Mouse (Mus musculus): ENCODE results near the gene Rps16. TPM values are rescaled to one million over a fixed set of nuclear protein-coding genes. Genes with fewer than 3 reads are reported as not detected.

The Rps16 gene
- total RNA-seq, 1 experiment from 2014 or later: 700 TPM

- no peak for ATAC-seq (ENCODE audit: extremely low read depth, insufficient number of reproducible peaks, low FRiP score, poor library complexity, severe bottlenecking)
Observed at GRCm38 (mm10) chr7:28370977-28371513, 20.6 kb downstream of the Rps16 start.

DNA sequence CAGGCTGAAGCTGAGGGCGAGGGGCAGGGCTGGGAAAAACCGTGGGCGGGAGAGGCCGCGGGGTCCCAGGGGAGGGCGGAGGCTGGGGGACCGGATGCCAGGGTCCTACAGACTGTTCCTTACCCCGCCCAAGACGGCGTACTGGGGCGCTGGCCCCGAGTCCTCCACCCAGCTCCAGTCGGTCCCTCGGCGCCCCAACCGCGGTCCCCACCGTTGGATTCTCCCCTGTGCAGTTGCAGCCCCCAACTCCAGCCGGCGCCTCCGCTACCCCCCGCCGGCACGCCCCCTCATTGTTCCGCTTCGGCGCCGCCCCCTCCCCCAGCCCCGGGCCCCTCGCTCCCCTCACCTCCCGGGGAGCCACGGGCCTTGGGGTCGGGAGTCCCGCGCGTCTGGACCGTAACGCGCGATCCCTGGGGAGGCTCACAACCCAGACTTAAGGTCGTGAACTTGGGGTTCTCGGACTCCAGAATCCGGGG lies 21.1 kb downstream of the Rps16 start:
- ATAC-seq (ENCODE audit: extremely low read depth, insufficient number of reproducible peaks, low FRiP score, poor library complexity, severe bottlenecking): no peak

DNA sequence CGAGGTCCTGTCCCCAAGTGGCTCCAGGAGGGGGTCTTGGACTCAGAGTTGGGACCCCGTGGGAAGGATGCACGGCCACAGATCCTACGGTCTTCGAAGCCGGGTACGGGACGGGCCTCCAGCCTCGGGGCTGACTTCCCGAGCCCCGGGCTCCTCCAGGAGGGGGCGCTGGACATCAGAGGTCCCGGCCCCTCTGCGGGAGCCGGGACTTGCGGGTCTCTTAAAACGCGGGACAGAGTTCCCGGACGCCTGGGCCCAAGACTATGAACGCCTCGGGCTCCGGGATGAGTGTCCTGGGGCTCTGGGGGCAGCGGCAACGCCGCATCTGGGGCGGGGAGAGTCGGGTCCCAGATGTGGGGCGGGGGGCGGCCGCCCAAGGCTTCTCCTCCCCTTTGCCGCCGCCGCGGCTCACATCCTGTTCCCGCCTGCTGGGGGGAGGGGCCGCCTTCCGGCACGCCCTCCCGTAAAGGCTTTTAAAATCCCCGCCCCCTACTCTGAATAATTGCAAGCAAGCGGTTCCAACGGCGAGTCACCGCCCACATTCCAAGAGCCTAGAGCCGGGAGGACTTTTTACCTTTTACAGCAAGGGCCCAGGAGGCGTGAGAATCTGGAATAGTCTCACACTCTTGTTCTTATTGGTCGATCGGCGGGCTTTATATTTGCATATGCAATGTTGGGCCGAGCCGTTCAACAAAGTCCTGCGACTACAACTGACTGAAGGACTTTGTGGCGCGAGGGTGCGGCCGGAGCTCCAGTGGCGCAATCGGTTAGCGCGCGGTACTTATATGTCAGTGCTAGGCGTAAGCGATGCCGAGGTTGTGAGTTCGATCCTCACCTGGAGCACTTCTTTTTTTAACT lies 22.0 kb downstream of the Rps16 start, which contains the start of gene Plekhg2:
Gene Plekhg2 (minus strand): TSS at position 349 of the 858 bp plus-strand sequence.
- ATAC-seq (ENCODE audit: extremely low read depth, insufficient number of reproducible peaks, low FRiP score, poor library complexity, severe bottlenecking): peak; percentile 65

DNA sequence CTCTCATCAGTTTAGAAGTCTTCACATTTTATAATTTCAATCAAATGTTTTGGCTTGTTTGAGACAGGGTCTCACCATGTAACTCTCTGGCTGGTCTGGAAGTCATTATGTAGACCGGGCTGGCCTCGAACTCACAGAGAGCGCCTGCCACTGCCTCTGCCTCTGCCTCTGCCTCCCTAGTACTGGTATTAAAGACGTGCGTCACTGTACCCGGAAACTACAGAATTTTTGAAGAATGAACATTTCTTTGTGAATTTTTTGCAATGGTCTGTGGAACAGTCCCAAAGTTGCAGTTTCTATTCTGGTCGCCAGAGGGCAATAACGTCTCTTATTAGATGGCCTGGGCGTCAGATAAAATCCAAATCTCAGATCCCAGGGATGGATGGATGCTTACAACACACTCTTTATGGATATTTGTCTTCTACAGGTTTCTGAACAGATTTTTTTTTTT lies 22.7 kb downstream of the Rps16 start:
- ATAC-seq (ENCODE audit: extremely low read depth, insufficient number of reproducible peaks, low FRiP score, poor library complexity, severe bottlenecking): peak; percentile 10

DNA sequence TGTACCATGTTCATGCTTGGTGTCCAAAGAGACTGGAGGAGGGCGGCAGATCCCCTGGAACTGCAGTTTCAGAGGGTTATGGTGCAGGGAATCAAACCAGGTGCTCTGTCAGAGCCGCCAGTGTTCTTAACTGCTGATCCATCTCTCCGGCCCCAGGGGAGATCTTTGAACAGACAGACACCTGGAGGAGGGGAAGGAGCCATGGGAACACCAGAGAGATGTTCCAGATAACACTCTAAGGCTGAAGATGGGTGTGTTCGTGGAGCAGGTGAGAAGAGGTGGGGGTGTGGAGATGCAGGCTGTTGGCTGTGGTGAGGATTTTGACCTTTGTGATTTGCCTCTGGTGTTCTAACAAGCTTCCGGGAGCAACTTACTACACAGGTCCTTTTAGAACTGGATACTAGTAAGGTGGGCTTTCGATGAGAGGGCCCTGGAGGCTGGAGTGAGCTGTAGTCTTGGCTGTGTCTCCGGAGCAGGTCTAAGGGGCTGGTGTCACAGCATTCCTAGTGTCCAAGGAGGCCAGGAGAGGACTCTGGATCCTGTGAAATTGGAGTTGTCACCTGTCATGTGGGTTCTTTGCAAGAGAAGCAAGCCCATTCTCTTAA lies 23.5 kb downstream of the Rps16 start:
- no peak for ATAC-seq (ENCODE audit: extremely low read depth, insufficient number of reproducible peaks, low FRiP score, poor library complexity, severe bottlenecking)

- ATAC-seq (ENCODE audit: extremely low read depth, insufficient number of reproducible peaks, low FRiP score, poor library complexity, severe bottlenecking): no peak
Observed at GRCm38 (mm10) chr7:28374647-28375046, 24.2 kb downstream of the Rps16 start.

GRCm38 (mm10) chr7:28375176-28375921 lies 24.9 kb downstream of the Rps16 start:
- peak; percentile 13 for ATAC-seq (ENCODE audit: extremely low read depth, insufficient number of reproducible peaks, low FRiP score, poor library complexity, severe bottlenecking)

DNA sequence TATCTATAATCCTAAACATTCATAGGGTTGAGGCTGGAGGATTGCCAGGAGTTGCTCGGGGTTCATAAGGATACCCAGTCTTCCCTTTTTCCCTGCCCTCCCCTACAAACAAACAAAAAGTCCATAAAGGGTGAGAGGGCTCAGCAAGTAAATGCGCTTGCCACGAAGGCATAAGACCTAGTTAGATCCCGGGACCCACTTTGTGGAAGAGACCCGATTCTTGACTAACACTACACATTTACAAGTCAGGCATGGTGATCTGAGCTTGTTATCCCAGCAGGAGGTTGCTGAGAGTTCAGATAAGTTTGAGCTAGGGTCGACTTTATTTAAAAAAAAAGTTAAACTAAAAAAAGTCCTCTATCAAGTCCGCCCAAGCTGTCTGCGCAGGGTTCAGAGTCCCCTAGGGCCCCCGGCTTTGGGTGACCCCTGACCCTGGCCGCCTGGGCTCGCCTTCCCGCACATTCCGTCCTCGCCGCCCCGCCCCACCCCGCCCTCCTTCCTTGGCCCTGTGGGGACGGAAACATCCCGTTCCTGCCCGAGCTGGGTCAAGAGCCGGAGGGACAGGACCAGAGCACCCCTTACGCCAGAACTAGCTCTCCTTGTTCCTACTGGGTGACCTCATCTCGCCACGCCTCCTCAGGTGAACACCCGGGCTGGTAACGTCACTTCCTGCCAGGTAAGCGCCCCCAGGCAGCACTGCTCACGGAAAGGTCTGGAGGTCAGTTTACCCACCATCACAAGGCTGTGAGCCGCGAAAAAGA lies 25.7 kb downstream of the Rps16 start:
- ATAC-seq (ENCODE audit: extremely low read depth, insufficient number of reproducible peaks, low FRiP score, poor library complexity, severe bottlenecking): peak; percentile 2; the same call in 1 of the 2 replicates

GRCm38 (mm10) chr7:28377190-28378065 lies 27.0 kb downstream of the Rps16 start:
- ATAC-seq (ENCODE audit: extremely low read depth, insufficient number of reproducible peaks, low FRiP score, poor library complexity, severe bottlenecking): no peak

DNA sequence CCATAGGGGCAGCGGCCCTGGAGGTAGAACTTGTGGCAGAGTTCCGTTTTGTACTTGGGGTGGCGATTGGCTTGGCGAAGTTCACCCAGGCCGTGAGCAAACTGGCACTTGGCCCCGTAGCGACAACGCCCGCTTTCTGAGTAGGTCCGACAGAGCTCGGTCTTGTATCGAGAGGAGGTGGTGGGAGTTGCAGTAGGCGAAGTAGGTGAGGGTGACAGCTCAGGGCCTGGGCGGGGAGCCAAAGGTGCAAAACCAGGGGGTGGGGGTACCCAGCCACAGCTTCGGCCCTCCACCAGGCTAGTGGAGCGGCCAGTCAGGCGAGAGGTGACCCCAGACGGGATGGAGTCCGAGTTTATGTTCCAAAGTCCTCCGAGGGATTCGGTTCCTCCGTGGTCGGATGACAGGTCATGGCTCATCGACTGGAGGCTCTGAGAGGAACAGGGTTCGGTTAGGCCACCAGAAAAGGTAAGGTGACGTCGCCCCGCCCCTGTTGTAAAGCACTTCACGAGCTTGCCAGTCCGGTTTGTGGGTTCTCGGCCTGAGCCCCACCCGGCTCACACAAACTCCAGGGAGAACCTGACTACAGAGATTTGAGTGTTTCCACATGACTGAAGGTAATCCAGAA lies 27.7 kb downstream of the Rps16 start:
- no peak for ATAC-seq (ENCODE audit: extremely low read depth, insufficient number of reproducible peaks, low FRiP score, poor library complexity, severe bottlenecking)

- peak; percentile 21 for ATAC-seq (ENCODE audit: extremely low read depth, insufficient number of reproducible peaks, low FRiP score, poor library complexity, severe bottlenecking)
Observed at GRCm38 (mm10) chr7:28378769-28379651, 28.6 kb downstream of the Rps16 start.

- no peak for ATAC-seq (ENCODE audit: extremely low read depth, insufficient number of reproducible peaks, low FRiP score, poor library complexity, severe bottlenecking)
Observed at GRCm38 (mm10) chr7:28380237-28381016, 30.0 kb downstream of the Rps16 start, which contains the start of gene Zfp36. Gene Zfp36, minus strand, starts transcription at chr7:28380253.

DNA sequence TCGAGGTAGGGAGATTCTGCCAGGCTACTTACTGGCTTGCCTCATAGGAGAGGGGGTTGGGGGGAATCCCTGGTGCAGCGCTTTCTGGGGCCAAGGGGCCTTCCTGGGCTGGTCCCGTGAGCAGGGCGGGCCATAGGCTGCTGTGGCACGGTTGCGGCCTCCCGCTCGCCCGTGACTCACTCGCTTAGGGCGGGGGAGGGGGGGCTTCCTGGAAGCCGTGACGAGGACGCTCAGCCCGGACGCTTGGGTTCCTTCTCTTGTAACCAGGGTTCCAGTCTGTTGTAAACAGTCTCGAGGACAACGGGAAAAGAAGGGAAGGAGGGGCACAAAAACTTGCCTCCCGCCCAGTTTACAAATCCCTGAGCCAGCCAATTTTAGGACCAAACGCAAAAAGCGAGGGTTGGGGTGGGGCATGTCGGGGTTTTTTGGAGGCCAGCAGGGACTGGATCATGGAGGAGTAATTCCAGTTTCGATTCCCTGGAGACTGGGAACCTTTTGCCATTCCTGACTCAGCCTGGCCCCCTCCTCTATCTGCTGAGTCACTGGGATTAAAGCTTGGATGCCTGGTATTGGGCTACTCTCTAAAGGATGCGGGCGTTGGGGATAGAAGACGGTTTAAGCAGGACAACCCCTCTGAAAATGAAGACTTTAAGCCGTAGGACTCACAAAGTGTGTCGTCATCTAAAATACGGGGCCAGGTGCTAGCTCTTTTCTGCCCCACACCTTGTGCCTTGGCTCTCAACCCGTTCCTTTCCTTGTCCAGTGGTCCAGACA lies 30.8 kb downstream of the Rps16 start:
- ATAC-seq (ENCODE audit: extremely low read depth, insufficient number of reproducible peaks, low FRiP score, poor library complexity, severe bottlenecking): peak; percentile 23

- ATAC-seq (ENCODE audit: extremely low read depth, insufficient number of reproducible peaks, low FRiP score, poor library complexity, severe bottlenecking): peak; percentile 11
Observed at GRCm38 (mm10) chr7:28381938-28382337, 31.5 kb downstream of the Rps16 start.
